Mouse (Mus musculus) bone marrow, adult 2 months (tissue): ENCODE data around the gene Prg2. TPM values are rescaled to one million over a fixed set of nuclear protein-coding genes. Genes with fewer than 3 reads are reported as not detected.

Experiments
- H3K27ac ChIP-seq: fragments of 200-500 bp; 2 replicates; pipeline ENCODE4 v1.5.1; 2012; ENCODE audit warnings: low read depth, mild to moderate bottlenecking, control low read depth, inconsistent platforms, low read length; ENCODE audit not compliant: control insufficient read depth, poor library complexity, insufficient read depth
- H3K4me1 ChIP-seq: fragments of 200-500 bp; 2 replicates; pipeline ENCODE4 v1.6.1; 2011; ENCODE audit warnings: low read length; ENCODE audit not compliant: control insufficient read depth, insufficient read depth
- H3K4me3 ChIP-seq: fragments of 200-500 bp; replicated peaks from 2 replicates; pipeline ENCODE3; 2011; ENCODE audit warnings: mild to moderate bottlenecking, low read depth, low read length, control low read depth; ENCODE audit not compliant: control insufficient read depth
- CTCF ChIP-seq: fragments of 200-500 bp; IDR thresholded peaks from 2 replicates; pipeline ENCODE4 v1.5.1; 2011; ENCODE audit warnings: low read length, control low read depth; ENCODE audit not compliant: control insufficient read depth, insufficient read depth
- POLR2A ChIP-seq: fragments of 200-500 bp; IDR thresholded peaks from 2 replicates; pipeline ENCODE4 v1.6.1; 2011; ENCODE audit warnings: low read depth, mild to moderate bottlenecking, control low read depth, low read length, borderline replicate concordance; ENCODE audit not compliant: control insufficient read depth
- WGBS: fragments of 180-500 bp; shearing (Covaris S2); methylation state at CpG from one replicate; pipeline ENCODE4 v1.1.7; 2018; 5-methylcytosine and 5-hydroxymethylcytosine counted together
- polyA plus RNA-seq: library from polyadenylated mRNA; stranded (reverse); fragments of >200 nt; gene quantifications from 2 replicates; pipeline ENCODE4 v1.2.4, GENCODE M21; 2011; ENCODE audit warnings: low replicate concordance; ENCODE audit not compliant: missing spikeins, insufficient read depth, insufficient read length

Prg2 gene
- polyA plus RNA-seq, 1 experiment, result 464 TPM

DNA sequence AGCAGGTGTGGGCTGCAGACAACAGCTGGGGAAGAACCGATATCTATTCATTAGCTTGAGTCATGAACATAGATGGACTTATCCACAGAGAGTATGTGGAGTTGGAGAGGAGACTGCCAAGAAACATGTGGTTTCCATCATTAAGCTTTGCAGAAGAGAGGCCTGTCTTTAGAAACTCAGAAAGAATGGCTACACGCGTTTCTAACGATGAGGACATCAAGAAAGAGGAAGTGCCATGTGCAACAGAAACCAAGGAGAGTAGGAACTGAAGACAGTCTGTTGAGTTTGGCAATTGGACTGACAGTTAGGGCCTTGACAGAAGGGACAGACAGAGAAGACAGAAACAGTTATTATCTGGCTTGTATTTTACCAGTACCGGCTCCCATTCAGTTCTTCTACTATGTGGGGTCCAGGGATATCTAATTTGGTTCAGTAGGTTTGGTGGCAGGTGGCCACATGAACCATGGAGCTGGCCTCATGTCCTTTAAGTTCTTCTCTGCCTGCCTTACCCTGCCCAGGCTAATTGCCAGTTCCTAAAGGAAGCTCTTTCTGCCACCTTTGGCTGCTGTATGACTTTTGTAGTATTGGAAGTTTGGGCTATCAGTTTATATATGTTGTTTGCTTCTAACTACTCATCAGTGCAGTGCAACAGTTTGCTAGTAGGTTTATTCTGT lies 12.8 kb upstream of the Prg2 start:
- 14% methylated on average over 5 of the region's 5 CpGs for WGBS
- Histone ChIP-seq H3K4me3 (no peak overlapping the region), H3K4me1 (peaks cover 6% of the 10 kb centered on the region; the same call in 1 of the 2 replicates), H3K27ac (peak overlapping the region; percentile 76)
- TF ChIP-seq CTCF (no peak), POLR2A (no peak)

DNA sequence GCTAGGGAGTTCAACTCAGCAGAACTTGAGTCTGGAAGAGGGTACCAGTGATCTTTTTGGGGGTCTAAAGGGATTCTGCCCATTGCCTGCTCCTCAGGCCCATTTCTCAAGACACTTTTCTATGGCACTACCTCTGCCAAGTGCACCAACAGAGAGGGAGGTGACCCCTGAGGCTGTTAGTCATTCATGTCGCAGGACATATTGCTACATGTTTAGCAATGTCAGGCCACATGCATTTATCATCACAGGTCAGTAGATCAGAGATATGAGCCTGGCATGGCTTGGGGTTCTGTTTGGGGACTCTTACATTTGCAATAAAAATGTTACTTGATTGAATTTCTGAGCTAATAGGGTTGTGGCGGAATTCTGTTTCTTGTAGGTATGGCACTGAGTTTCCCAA lies 4.7 kb upstream of the Prg2 start:
- Histone ChIP-seq H3K4me3 (no peak overlapping the region), H3K27ac (no peak overlapping the region), H3K4me1 (no peaks in the 10 kb centered on the region; the same call in 1 of the 2 replicates)
- 70% methylated on average over 2 of the region's 2 CpGs for WGBS
- TF ChIP-seq POLR2A (no peak), CTCF (no peak)

DNA sequence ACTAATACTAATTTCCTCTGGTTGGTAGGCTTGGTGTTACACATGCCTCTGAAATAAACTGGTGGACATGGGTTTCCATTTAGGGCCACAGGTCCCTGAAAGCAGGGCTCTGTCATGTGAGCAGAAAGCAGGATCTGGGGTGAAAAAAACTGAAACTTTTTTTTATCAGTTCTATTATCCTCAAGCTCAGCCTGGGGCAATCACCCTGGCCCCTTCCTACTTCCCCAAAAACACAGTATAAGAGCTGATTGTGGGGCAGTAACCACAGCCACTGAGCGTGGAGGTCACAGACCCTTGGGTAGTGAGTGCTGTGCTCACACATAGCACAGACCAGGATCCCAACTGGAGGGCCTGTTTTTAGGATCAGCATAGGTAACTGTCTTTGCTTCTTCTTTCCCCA lies 7.7 kb downstream of the Prg2 start, which contains the start of gene Prg3:
Gene Prg3 (plus strand): TSS at position 286 of the 400 bp plus-strand sequence.
- H3K4me1 ChIP-seq, result no peaks in the 10 kb centered on the region; the same call in 1 of the 2 replicates
- TF ChIP-seq CTCF (no peak), POLR2A (no peak)
- H3K4me3 ChIP-seq, result no peak within 1 kb of the TSS
- 0% methylated on average over 1 of the region's 1 CpGs for WGBS
- 0 out of 2 replicates have a peak within 1 kb of the TSS, but pooled peaks have one; percentile 2 for H3K27ac ChIP-seq

DNA sequence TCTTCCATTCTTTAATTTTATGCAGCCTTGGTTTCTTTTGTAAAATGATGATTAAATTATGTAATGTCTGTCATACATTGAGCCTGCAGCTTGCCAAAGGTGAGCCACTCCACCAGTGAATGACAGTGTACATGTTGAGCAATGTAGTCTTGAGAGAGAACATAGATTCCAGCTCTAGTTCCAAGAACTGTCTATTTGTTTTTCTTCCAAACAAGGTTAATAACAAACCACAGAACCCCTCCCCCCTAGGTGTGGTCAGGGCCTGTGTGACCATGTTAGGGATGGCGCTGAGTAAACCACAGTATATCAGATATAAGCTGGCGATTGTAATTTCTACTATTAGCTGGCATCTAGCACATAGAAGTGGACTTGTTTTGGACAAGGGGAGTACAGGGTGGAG lies 16.1 kb downstream of the Prg2 start:
- TF ChIP-seq POLR2A (no peak), CTCF (no peak)
- WGBS, result 39% methylated on average over 2 of the region's 2 CpGs
- Histone ChIP-seq H3K4me3 (no peak overlapping the region), H3K27ac (no peak overlapping the region), H3K4me1 (peaks cover 2% of the 10 kb centered on the region)

DNA sequence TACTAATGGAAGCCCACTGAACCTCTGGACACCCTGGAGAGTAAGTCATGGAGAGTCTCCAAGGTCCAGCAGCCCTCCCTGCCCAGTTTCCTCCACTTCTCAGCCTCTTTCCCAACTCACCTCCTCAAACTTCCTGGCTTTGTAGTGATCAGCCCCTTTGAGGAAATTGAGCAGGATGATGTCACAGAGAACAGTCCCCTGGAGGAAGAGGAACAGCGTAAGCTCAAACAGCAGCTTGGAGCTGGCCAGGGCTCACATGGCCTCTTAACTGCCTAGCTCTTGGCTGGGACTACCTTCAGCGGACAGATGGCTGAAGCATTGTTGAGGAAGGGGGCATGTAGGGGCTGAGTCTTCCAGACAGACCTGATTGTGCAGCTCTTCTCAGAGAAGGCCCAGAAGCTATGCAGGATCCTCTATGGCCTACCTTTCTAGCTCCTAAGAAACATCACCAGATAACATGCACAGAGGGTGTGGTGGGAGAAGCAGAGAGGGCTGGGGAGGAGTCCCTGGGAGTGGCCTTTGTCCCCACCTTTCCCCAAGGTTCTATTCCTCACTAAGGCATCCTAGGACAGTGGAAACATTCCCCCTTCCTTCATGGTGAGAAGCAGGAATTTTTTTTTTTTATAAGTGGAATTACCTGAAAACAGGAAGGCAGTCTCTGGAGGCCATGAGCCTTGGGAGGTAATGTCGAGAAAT lies 19.4 kb downstream of the Prg2 start:
- TF ChIP-seq CTCF (no peak), POLR2A (no peak)
- H3K4me3 ChIP-seq, result no peak overlapping the region
- H3K27ac ChIP-seq, result peak overlapping the region; percentile 42; the same call in 1 of the 2 replicates
- peaks cover 2% of the 10 kb centered on the region for H3K4me1 ChIP-seq
- WGBS, result 42% methylated on average over 3 of the region's 3 CpGs

DNA sequence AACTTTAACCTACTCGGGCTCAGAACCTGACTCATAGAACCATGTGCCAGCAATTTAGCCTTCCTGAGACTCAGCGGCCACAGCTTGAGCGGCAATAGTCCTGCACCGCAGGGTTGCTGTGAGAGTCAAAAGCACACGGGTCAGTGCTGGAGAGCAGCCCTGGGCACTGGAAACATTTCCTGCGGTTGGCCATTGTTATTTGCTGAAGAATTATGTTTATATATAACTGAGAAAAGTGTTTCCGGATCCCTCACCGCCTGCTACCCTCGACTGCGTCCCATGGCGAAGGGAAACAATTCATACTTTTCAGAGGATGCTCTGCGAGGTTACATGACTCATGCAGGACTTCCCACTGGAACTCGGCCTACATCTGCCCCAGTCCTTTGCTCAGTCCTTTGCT lies 21.2 kb downstream of the Prg2 start:
- TF ChIP-seq CTCF (no peak), POLR2A (no peak)
- no peak overlapping the region for H3K27ac ChIP-seq
- WGBS, result 82% methylated on average over 13 of the region's 13 CpGs
- H3K4me1 ChIP-seq, result peaks cover 2% of the 10 kb centered on the region
- H3K4me3 ChIP-seq, result no peak overlapping the region

DNA sequence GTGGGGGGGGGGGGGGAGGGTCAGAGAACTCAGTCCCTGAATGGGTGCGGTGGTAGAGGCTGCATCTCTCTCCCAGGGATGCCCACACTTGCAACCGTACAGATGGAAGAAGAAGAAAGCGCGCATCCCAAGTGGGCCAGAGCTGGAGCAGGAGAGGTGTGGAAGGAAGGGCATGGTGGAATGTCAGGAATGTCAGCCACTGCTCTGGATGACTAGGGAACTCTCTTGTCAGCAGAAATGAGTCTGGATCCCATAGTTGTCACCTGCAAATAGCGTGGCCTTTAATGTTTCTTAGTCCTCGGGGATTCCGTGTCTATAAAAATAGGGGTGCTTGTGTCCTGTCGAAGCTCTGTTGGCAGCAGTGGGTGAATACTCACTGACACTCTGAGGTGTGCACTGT lies 22.3 kb downstream of the Prg2 start:
- no peak overlapping the region for H3K27ac ChIP-seq
- no peak overlapping the region for H3K4me3 ChIP-seq
- TF ChIP-seq POLR2A, result no peak
- TF ChIP-seq CTCF, result no peak
- H3K4me1 ChIP-seq, result peaks cover 2% of the 10 kb centered on the region
- WGBS, result 92% methylated on average over 8 of the region's 8 CpGs

DNA sequence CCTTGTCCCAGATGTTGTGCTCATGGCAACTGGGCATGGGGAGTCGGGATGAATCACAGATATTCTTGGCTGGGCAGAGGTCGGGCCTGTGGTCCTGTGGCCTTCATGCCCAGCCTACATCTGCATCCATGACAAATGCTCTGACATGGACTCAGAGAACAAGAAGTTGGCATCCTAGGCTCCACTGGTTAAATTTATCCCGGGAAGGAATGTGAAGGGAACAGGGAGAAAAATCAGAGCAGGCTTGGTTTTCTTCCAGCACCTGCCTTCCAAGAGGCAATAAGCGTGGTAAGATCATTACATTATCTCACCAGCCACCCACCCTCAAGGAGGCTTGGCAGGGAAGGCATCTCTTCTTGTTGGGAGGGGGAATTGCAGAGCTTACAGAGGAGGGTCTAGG lies 24.1 kb downstream of the Prg2 start:
- WGBS, result 81% methylated on average over 4 of the region's 4 CpGs
- TF ChIP-seq CTCF, result no peak
- TF ChIP-seq POLR2A, result no peak
- H3K27ac ChIP-seq, result no peak overlapping the region
- H3K4me3 ChIP-seq, result no peak overlapping the region
- peaks cover 2% of the 10 kb centered on the region for H3K4me1 ChIP-seq

DNA sequence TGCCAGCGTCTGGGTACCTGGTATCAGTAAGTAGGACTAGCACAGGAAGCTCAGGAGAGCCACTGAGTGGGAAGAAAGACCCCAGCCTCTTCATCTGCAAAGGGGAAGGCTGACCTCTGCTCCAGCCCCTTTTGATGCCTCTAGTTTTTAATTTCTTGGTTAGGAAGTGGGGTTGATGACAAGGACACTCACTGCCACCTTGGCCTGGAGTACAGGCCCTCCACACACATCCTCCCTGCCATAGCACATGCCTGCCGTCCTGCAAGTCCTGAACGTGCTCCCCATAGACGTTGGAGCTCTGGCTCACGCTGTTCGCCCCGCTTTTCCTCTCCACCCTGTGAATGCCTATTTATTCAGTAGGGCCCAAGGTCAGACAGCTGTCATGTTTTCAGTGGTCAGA lies 26.3 kb downstream of the Prg2 start:
- no peak overlapping the region for H3K4me3 ChIP-seq
- 91% methylated on average over 7 of the region's 7 CpGs for WGBS
- H3K4me1 ChIP-seq, result no peaks in the 10 kb centered on the region
- no peak overlapping the region for H3K27ac ChIP-seq
- TF ChIP-seq CTCF (no peak), POLR2A (no peak)
